Mouse (Mus musculus): Measurements from ENCODE around the gene Errfi1.

Gene Errfi1

DNA sequence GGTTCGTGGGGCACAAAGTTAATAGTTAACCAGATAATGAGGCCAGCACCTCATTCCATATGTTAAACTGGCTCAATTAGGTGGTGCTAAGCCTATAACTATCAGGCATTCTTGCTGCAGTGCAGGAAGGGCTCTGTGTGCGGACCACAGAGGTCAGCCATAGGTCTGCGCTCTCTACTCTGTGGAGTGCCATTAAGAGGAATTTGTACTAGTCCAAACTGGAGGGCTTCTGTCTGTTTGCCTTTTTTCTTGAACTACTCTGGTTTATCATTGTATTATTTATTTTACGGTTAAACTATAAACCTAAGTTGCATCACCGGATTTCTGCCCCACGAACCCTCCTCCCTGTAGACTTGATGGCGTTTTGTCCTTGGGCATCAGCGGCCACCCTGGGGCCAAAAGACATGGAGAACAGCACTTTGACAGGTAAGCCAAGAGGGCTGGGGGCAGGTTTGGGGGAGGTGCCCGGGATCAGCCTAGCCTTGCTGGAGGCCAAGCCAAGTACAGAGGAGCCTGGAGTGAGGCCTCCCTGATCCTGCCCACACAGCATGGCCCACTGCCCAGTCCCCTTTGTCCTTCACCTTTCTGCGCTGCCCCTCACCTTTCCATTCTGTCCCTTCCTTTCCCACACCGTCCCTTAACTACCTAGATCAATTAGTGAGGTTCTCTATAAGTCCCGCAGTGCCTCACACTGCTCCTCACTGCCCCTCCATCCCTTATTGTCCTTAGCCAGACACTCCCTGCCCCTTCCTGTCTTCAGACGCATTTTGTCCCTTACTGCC, at the start of gene Errfi1:
TSS of gene Errfi1 (plus strand) at position 240 of the 782 bp plus-strand sequence.
- no peak for DNase-seq (ENCODE audit: extremely low spot score)

DNA sequence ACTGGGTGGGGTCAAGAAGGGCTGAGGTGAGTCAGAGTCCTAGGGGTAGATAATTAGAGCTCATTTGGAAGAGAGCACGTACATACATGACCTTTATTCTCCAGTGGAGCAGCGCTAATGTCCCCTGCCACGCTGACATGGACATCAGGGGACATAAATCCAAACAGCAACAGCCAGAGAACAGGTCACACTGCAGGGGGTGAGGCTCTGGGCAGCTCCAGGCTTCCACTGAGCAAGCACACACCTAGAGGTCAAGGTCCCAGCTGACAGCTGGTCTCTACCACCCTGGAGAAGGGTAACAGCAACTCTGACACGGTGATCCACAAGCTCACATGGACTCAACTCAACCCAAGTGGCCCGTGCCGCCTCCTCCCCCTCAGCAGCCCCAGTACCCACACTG, 49.5 kb upstream of the Errfi1 start:
- no peak for DNase-seq (ENCODE audit: extremely low spot score)

DNA sequence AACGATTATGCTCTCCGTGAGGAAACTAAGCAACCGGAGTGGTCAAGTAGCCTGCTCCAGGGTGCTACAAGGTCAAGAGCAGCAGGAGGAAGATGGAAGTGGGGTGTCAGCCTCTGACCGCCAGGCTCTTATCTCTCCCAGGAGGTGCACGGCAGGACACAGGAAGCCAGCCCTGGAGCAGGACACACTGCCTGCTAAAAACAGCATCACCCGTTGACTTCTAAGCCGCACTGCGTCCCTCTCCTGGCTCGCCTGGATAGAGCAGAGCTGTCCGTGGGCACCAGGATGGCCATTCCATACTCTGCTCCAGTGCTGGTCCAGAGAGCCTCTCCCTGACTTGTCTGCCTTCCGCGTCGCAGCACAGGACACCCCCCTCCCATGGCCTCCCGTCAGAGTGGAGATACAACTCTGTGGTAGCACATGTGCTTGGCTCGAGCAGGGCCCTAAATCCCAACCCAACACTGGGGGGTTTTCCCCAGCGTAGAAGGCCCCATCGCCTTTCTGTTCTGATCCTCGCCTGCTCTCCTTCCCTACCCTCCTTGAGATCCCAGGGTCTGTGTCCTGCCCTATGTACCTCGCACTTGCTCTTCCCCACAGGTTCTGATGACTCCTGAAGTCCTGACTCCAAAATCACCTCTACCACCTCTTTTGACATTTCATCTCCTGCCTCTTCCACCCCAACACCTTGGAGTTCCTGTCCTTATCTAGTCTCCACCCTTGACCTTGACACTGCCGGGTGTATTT, 45.8 kb upstream of the Errfi1 start:
- DNase-seq (ENCODE audit: extremely low spot score) = no peak

DNA sequence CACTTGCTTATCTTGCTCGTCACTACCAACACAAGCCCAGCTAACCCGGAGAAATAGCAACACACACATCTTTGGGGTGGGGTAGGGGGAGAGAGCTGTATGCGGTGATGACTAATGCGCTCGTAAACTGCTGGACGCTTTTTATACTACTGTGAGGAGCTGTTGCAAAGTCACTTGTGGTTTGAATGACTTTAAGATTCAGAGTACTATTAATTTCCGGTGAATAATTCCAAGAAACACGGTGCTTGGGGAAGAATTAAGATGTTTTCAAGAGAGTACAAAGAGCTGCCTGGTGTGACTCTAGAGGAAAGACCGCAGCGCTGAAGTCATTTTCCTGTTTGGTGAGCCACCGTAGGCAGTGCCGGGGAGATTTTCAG, 45.3 kb upstream of the Errfi1 start:
- no peak for DNase-seq (ENCODE audit: extremely low spot score)

DNA sequence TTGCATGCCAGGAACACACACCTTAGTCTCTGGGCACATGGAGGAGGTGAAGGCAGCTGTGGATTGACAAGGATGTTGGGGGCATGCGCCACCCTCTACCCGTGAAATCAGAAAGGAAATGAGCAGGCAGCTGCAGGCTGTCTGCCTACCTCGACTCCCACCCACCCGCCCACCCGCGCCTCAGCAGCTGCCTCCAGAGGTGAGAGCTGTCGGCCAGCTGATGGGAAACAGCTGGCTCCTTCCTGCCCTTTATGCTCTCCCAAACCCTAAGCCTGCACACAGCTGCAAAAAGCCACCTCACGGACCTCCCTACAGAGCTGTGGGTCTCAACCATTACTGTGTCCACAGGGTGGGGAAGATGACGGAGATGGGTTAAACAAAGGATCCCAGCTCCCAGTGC, 44.4 kb upstream of the Errfi1 start:
- DNase-seq (ENCODE audit: extremely low spot score) = no peak

DNA sequence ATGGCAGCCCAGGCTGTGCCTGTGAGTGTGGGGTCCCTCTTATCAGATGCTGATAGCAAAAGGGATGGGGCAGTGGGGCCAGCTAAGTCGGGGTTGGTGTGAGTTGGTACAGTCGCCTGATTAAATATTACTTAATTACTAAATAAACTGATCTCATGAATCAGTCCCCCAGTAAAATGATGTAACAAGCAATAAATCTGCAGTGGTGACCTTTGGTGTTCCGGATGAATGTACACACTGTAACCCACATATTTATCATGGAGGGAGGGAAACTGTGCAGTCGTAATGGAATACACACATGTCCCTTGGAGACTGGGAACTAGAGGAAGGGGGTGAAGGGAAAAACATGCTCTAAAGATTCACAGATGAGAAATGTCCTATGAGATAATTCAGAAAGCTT, 38.6 kb upstream of the Errfi1 start:
- no peak for DNase-seq (ENCODE audit: extremely low spot score)

DNA sequence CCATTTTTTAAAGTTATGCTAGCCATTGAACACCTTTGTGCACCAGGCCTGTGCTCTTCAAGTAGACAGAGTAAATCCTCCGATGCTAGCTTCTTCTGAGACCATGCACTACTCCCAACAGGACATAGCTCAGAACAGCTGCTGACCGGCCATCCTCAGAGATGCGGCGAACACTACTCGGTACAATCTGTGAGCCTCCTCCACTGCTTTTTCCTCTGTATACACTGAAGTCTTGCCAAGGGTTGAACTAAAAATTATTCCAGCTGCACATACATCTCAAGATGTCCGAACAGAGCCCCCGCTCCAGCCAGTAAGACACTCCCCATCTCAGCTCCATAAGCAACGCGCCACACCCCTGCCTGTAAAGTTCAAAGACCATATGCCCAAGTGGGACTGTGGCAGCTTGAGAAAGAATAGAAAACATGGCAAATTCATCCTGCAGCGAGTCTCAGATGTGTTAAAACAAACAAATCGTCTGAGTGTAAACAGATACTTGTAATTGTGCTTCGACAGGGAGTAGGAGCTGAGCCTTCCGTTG, 37.2 kb upstream of the Errfi1 start:
- DNase-seq (ENCODE audit: extremely low spot score) = no peak

DNA sequence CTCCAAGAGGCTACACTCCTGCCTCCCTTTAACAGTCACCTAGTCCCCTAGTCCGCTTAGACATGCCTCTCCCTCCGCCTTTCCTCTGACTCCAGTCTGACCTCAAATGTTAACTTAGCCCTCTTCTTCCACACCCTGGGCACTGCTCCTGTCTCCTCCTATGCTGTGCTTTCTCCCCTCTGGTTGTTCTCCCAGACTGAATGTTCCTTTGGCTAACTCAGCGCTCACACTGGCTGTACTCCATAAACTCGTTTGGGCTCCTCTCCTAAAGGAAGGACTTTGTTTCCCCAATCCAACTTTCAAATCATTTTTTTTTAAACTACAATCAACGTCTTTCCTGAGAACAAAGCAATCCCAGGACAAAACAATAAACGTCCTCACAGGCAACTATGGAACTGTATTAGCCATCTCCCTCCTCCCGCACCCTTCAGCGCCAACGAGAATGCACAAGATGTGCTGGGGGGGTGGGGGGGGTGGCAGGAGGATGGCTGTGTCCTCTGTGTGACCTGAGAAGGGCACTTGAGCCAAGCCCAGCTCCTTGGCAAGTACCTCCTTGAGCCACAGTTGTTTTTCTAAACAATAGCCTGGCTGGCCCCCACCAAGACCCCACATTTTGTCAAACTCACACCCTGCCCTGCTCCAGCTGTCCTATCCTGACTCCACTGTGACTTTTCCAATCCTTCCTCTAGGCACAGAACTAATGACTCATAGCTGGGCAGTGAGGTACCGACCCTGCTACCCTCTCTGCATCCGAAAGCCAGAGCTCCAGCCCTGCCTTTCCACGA, 34.4 kb upstream of the Errfi1 start:
- DNase-seq (ENCODE audit: extremely low spot score) = no peak

DNA sequence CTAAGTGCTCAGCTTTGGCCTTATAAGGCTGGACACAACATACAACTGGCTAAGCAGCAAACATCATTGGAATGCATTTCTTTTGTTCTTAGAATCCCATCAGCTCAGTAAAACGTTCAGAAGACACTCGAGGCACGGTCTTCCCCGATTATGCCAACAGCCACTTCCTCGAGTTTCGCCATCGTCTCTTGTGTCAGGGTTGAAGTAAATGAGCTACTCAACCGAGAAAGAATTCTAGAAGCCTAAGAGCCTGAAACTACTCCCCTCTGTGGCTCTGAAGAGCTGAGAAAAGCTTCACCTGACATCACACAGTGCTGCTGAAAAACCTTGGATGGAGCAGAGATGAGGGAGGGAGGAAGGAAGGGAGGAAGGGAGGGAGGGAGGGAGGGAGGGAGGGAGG, 32.3 kb upstream of the Errfi1 start:
- DNase-seq (ENCODE audit: extremely low spot score) = no peak

DNA sequence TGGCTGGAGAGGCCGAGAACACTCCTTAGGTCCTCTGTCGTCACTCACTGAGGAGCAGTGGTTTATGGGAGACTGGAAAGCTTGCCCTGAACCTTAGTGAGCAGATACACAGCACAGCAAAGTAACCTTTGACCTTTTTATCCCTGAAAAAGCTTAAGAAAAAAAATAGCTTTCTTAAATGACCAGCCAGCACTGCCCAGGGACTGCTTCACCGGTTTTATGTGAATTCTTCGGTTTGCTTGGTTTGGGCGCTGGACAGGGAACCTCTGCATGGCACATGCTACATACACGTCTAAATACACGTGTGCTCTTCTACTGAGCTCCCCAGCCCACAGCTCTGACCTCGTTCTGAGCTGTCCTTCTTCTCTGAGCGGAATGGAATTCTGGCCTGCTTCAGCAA, 31.1 kb upstream of the Errfi1 start:
- no peak for DNase-seq (ENCODE audit: extremely low spot score)

DNA sequence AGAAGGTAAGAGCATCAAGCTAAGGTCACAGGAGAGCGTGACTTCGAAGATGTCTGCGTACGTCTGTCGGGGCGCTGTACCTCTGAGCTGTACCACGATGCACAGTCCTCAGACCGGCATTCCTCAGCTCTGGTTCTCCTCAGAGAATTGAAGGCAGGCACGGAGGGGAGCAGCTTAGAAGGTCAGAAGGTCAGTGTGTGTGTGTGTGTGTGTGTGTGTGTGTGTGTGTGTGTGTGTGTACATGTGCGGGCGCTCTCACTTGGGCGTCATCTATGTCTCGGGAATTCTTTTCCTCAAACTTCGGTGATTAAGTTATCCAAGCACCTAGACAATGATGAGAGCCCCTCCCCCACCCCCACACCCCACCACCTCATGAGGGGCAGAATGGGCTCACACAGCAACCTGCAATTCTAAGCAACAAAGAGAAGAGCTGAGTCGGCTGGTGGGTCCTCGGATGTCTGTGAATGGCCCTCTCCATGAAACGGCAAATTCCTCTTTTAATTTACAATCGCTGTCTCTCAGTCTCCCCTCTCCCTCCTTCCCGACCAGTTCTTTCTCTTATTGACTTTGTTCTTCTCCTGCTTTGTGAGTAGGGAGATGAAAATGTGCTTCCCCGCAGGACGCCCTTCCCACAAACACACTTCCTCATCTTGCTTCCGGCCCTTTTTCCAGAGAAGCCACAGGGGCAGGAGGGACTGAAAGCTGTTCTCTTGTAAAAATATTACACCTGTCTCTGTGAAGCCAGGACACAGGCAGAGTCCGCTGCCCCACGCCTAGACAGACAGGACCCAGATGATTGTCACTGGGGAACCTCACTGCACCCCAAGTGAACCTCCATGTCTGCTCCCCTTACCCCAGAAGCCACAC, 29.9 kb upstream of the Errfi1 start:
- peak; percentile 46 for DNase-seq (ENCODE audit: extremely low spot score)

DNA sequence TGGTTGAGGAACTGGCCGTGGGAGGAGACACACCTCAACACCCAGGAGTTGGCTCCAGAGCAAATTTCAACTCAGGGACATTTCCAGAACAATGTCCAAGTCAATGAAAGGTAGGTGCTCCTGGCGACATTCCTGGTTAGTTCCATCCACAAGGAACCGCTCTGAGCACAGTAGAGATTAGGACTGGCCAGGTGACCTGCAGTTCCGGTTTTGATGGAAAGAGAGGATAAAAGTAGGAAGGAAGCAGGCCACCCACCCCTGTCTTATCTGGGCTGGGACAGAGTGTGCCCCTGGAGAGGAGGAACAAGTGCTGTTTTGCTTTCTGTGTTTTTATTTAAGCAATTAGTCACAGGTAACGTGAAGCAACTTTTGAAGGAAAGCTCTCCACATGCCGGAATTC, 28.8 kb upstream of the Errfi1 start:
- DNase-seq (ENCODE audit: extremely low spot score) = no peak

DNA sequence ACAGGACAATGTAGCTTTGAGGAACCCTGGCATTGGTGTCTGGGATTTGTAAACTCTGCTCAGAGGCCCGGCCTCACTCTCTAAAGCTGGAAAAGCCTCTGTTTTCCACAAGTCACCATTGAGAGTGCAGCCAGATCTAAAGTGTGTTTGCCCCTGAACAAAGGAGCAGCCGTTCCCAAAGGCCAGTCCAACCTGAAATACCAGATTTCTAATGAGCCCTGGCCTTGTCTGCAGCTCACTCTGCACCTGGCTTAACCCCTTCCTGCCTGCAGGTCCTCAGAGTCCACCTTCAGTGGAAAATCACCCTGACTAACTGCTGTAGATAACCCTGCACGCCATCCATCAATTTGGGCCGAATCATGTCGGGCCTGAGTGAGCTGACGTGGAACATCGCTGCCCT, 28.2 kb upstream of the Errfi1 start:
- DNase-seq (ENCODE audit: extremely low spot score) = peak; percentile 56

DNA sequence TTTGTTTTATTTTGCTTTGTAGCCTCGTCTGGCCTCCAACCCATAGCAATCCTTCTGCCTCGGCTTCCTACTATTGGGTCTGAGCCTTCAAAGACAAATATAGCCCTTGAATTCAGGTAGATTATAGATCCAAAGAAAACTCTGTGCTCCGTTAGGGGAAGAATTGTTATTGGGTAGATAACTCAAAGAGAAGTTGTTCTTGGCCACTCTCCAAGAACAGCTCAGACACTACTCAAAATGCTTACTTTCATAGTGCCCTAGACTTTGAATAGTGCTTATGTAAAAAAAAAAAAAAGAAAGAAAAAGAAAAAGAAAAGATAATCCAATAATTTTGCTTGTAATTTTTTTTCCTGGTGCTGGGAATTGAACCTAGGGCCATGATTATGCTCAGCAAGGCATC, 22.4 kb upstream of the Errfi1 start:
- DNase-seq (ENCODE audit: extremely low spot score) = no peak

DNA sequence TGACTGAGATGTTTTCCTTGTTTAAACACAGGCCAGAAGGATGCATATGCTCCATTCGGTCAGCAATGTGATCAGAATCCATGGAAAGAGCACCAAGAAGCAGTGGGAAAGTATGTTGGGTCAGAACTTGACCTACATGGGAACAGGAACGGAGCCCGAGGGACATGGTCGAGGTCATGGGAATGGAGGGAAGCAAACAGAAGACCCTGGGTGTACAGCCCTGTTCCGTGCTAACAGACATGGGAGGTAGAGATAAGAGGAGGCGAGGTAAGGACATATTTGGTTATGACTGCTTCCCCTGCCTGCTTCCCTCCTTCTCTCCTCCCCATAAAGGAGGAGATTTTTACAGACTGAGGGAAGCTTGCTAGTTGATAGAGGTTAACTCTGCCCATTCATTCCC, 21.8 kb upstream of the Errfi1 start:
- DNase-seq (ENCODE audit: extremely low spot score) = no peak

DNA sequence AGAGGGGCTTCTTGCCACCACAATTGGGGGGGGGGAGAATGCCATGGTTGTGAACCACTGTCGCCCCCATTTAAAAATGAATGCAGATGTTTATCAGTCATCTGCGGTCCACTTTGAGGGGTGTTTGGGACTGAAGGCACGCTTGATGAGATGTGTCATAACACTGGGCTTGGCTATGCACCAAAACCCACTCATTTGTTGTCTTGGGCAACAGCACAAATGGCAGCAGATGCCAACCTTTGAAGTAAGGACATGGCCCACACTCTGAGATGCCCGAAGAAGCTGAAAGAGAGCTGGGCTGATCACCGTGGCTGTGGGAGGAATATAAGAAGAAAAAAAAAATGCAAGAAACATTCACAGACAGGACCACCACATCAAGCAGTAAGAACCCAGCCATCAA, 18.6 kb upstream of the Errfi1 start:
- DNase-seq (ENCODE audit: extremely low spot score) = no peak

DNA sequence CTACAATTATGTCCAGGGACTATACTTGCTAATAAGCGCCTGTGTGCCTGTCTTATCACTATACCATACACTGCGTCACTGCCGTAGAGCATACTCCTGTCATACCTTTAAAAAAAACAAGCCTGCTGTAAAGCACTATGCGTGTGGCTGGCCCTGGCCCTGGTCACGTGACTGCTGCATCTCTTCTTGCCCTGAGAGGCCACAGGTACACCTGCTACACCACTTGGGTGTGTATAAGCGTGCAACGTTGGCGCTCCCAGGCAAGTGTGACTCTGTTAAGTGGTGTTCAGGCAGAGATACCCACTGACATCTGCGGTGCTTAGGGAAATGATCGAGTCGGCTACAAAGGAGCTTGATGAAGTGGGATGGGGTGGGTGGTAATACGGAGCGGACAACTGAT, 17.5 kb upstream of the Errfi1 start:
- DNase-seq (ENCODE audit: extremely low spot score) = no peak

DNA sequence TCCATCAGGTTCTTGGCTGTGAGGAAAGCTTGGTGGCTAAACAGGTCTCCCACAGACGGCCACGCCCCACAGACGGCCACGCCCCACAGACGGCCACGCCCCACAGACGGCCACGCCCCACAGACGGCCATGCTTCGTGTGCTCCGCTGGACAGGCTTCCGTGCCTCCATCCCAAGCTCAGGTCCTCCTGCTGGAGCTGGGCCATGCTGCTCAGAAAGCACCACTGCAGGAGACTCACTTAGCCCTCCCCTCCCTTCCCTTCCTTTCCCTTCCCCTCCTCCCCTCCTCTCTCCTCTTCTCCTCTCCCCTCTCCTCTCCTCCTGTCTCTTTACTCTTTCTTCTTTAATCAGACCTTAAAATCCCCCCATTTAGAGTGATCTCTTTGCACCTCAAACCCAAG, 16.8 kb upstream of the Errfi1 start:
- no peak for DNase-seq (ENCODE audit: extremely low spot score)

DNA sequence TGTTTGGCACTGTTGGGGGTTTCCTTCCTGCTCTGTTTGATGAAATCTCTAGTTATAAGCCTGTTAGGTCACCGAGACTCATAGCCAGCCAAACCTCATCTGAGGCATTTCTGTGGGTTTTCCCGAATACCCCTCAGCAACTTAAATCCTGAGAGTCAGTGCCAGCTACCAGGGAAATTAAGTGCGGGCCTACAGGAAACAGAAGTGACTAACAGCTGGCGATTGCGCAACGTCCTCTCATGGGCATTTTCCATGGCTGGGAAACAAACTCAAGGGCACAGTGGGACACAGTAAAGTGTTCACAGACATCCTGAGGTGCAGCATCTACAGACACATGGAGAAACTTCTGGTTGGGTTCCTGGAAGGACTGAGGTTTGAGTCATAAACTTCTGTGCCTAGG, 16.3 kb upstream of the Errfi1 start:
- DNase-seq (ENCODE audit: extremely low spot score) = no peak

DNA sequence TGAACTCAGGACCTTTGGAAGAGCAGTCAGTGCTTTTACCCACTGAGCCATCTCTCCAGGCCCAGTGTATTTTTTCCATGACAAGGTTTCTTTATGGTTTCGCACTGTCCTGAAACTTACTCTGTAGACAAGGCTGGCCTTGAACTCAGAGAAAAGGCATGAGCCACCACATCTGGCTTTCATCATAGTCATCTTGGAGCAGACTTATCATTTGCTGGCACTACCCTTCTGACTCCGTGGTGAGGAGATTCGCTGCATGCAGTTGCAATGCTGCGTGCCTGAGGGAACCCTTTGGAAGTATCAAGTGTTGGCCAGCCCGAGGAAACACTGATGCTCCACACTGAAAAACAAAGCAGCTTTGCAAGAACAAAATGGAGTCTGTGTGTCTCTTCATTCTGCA, 11.7 kb upstream of the Errfi1 start:
- DNase-seq (ENCODE audit: extremely low spot score) = no peak

DNA sequence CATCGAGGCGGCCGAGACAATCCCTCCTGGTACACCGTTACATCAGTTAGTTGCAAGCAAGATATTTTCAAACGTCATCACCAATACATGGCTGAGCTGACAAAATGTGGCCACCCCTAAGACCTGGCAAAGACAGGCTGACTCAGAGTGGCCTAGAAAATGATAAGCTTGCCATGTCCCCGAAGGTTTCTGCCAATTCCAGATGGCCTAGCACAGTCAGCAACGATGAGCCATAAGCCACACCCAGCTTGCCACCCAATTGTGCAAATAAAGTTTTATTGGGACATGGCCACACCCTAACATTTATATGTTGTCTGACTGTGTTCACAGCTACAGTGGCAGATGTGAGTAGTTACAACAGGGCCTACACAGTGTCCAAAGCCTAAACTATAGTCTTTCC, 10.5 kb upstream of the Errfi1 start:
- DNase-seq (ENCODE audit: extremely low spot score) = no peak

DNA sequence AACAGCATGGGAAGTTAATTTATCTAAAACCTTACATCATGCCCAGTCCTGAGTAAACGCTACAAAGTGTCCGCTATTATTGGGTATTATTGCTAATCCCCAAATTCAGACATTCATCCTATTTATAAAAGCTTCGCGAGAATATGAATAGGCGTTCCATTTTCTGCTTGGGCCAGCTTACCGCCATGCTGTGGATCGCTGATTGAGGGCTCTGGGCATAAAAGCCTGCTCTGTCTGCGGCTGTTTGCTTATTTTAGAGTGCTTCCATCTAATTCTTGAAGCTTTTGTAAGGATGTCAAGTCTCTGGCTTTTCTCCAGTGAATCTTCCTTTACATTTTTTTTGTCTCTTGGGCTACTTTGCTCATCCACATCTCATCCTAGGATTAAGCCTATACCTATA, 7.4 kb upstream of the Errfi1 start:
- DNase-seq (ENCODE audit: extremely low spot score) = no peak
